Mouse (Mus musculus) G1E (cell line): ENCODE data around the gene Mgat3.

ENCODE experiments used
- CTCF ChIP-seq: IDR thresholded peaks from 2 replicates; pipeline ENCODE4 v1.5.1; 2012; ENCODE audit warnings: low read depth, low read length, inconsistent platforms, mixed read lengths
- GATA1 ChIP-seq: IDR thresholded peaks from 2 replicates; pipeline ENCODE4 v1.6.1; 2012; ENCODE audit warnings: borderline replicate concordance, low read length, inconsistent platforms, mixed read lengths
- POLR2AphosphoS5 ChIP-seq: IDR thresholded peaks from 2 replicates; pipeline ENCODE4 v1.6.1; 2012; ENCODE audit warnings: low read depth, low read length, inconsistent platforms; ENCODE audit not compliant: insufficient replicate concordance
- TAL1 ChIP-seq: conservative IDR thresholded peaks from 2 replicates; pipeline ENCODE4 v1.6.1; 2012; ENCODE audit warnings: low read depth, low read length, inconsistent platforms, mixed read lengths

DNA sequence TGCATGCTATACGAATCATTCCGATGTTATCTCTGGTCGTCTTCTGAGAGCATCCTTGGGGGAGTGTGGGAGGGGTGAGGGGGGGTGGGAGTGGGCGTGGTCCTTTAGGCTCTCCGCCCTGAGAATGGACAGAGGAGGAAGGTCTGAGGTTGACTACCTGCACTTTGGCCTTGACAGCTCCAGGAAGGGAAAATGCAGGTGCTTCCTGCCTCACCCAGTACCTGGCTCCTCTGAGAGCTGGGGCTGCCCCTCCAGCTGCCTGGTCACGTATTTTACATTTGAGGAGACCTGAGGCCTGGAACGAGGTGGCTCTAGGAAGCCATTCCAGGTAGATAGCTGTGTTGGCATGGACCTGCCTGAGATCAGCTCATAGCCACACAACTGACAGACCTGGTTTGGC is 19.3 kb downstream of the Mgat3 start:
- TF ChIP-seq CTCF (no peak), GATA1 (no peak), TAL1 (no peak), POLR2AphosphoS5 (no peak)
